Mouse (Mus musculus) kidney, embryonic 14.5 days (tissue): ENCODE data around the gene P3h3. TPM values are rescaled to one million over a fixed set of nuclear protein-coding genes. Genes with fewer than 3 reads are reported as not detected.

Source experiments
- ATAC-seq: fragments of 200-750 bp; cut with Nextera tagmentation; 2 replicates; pipeline ENCODE4 v1.8.0; 2017; ENCODE audit warnings: moderate number of reproducible peaks, mild to moderate bottlenecking, moderate TSS enrichment, moderate library complexity; ENCODE audit not compliant: low FRiP score, low TSS enrichment
- H3K27ac ChIP-seq: fragments of 300-500 bp; sonication (generic); 2 replicates; pipeline ENCODE4 v1.5.1; 2014; ENCODE audit warnings: low read depth, mild to moderate bottlenecking, low read length, moderate library complexity, mixed read lengths
- H3K27me3 ChIP-seq: fragments of 300-500 bp; sonication (generic); 2 replicates; pipeline ENCODE4 v1.6.1; 2014; ENCODE audit warnings: mild to moderate bottlenecking, low read length; ENCODE audit not compliant: control insufficient read depth, insufficient read depth
- H3K36me3 ChIP-seq: fragments of 300-500 bp; sonication (generic); 2 replicates; pipeline ENCODE4 v1.6.1; 2014; ENCODE audit warnings: low read length, mixed read lengths; ENCODE audit not compliant: control insufficient read depth, insufficient read depth
- H3K4me1 ChIP-seq: fragments of 300-500 bp; sonication (generic); 2 replicates; pipeline ENCODE4 v1.6.1; 2014; ENCODE audit warnings: low read length, mixed read lengths; ENCODE audit not compliant: control insufficient read depth, insufficient read depth
- H3K4me2 ChIP-seq: fragments of 300-500 bp; sonication (generic); replicated peaks from 2 replicates; pipeline ENCODE4 v1.6.1; 2014; ENCODE audit warnings: low read depth, mild to moderate bottlenecking, low read length
- H3K4me3 ChIP-seq: fragments of 300-500 bp; sonication (generic); 2 replicates; pipeline ENCODE4 v1.5.1; 2014; ENCODE audit warnings: mild to moderate bottlenecking, low read length
- H3K9ac ChIP-seq: fragments of 300-500 bp; sonication (generic); 2 replicates; pipeline ENCODE4 v1.6.1; 2014; ENCODE audit warnings: low read depth, mild to moderate bottlenecking, low read length, moderate library complexity
- H3K9me3 ChIP-seq: fragments of 300-500 bp; sonication (generic); 2 replicates; pipeline ENCODE4 v1.6.1; 2016; ENCODE audit warnings: low read length; ENCODE audit not compliant: control insufficient read depth
- WGBS: fragments of 180-500 bp; shearing (Covaris S2); extraction: QIAGEN DNeasy Blood & Tissue Kit; methylation state at CpG from one replicate; pipeline ENCODE4 v1.1.7; 2014; 5-methylcytosine and 5-hydroxymethylcytosine counted together
- polyA plus RNA-seq: library from polyadenylated mRNA; unstranded; fragments of >200 nt; fragmentation: Nextera tagmentation; extraction: Ambion mirVana; gene quantifications from 2 replicates; pipeline ENCODE4 v1.2.1, GENCODE M21; 2014

P3h3 gene
- polyA plus RNA-seq, 1 experiment from 2014 or later = 29.5 TPM

GRCm38 (mm10) chr6:124829799-124830700 is 27.5 kb downstream of the P3h3 start:
- H3K27ac ChIP-seq = peak overlapping the region; percentile 81
- no peaks in the 10 kb centered on the region for H3K9me3 ChIP-seq
- under 1% methylated on average over 38 of the region's 38 CpGs for WGBS
- peak overlapping the region; percentile 74 for H3K9ac ChIP-seq
- no peaks in the 10 kb centered on the region for H3K27me3 ChIP-seq
- peak overlapping the region; percentile 87 for H3K4me2 ChIP-seq
- ATAC-seq = peak; percentile 86
- peaks cover 45% of the 10 kb centered on the region for H3K36me3 ChIP-seq
- peaks cover 11% of the 10 kb centered on the region for H3K4me1 ChIP-seq
- H3K4me3 ChIP-seq = peak overlapping the region; percentile 62

DNA sequence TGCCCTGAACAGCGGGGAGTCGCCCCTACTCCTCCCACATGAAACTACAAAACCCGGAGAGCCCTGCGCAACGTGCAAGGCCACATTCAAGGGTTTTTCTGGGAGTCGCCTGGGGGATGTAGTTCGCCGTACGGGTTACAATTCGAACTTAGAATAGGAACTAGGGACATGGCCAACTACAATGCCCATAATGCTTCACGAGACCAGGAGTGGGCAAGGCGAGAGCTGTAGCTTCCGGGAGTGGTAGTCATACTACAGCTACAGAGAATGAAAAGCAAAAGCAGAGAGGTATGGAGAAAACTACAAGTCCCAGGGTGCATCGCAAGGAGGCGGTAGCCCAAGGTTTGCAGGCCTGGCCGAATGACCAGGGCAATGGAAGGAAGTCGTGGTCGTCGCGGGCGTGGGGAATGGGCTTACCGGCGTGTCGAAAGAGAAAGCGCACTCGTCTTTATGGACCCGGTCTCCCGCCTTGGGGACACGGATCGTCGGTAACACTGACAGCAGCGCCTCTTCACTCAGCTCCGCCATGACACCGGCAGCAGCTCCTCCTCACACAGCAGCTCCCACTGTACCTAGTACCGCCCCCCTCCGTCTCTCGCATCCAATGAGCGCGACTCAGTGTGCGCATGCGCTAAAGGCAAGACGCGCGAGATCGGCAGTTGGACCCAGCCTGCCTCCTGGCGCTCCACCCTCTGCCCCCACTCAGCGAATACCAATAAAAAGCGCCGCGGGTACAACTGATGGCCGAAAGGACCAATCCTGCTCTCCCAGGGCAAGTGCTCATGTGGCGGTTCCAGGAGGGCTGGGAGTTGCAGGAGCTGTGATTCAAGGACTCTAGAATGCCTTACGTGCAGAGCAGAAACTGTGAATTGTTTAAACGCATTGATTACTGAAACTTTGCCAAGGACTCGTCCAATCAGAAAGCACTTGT is 28.4 kb downstream of the P3h3 start, which contains the start of the genes Usp5 and Cdca3:
Gene Usp5, minus strand, starts transcription at position 617 of the 931 bp plus-strand sequence.
Gene Cdca3, plus strand, starts transcription at position 680 of the 931 bp plus-strand sequence.
- Histone ChIP-seq H3K4me3 (peak within 1 kb of the TSS; percentile 62), H3K4me2 (peak within 1 kb of the TSS; percentile 87), H3K9me3 (no peaks in the 10 kb centered on the region), H3K4me1 (peaks cover 11% of the 10 kb centered on the region), H3K27me3 (no peaks in the 10 kb centered on the region), H3K9ac (peak within 1 kb of the TSS; percentile 74), H3K36me3 (peaks cover 49% of the 10 kb centered on the region), H3K27ac (peak within 1 kb of the TSS; percentile 81)
- ATAC-seq = peak; percentile 94
- under 1% methylated on average over 51 of the region's 55 CpGs for WGBS

DNA sequence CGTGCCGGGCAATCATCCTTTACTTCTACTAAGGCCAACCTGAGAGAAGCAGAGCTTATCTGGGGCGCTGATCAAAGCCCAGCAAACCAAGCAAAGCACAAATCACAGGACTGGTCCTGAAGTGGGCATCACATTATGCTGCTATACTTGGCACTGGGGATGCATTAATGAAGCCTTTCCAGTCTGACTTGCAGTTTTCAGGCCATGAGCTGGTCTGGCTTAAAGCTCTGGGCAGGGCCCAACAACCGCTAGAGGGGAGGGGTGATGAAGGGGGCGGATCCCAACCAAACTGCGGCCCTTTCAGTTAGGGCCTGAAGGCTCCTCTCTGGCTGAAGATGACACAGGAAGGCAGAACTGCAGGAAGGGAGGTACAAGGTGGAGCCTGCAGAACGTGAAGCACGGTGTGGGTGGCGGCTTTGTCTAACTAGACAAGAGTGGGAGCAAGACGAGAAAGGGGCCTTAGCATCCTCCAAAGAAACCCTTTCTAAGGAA is 29.4 kb downstream of the P3h3 start:
- Histone ChIP-seq H3K27me3 (no peaks in the 10 kb centered on the region), H3K4me1 (peaks cover 11% of the 10 kb centered on the region), H3K27ac (no peak overlapping the region; the same call in 1 of the 2 replicates), H3K4me2 (peak overlapping the region; percentile 80), H3K9me3 (no peaks in the 10 kb centered on the region), H3K9ac (peak overlapping the region; percentile 61), H3K4me3 (peak overlapping the region; percentile 62), H3K36me3 (peaks cover 50% of the 10 kb centered on the region)
- ATAC-seq = no peak
- WGBS = 22% methylated on average over 10 of the region's 10 CpGs

DNA sequence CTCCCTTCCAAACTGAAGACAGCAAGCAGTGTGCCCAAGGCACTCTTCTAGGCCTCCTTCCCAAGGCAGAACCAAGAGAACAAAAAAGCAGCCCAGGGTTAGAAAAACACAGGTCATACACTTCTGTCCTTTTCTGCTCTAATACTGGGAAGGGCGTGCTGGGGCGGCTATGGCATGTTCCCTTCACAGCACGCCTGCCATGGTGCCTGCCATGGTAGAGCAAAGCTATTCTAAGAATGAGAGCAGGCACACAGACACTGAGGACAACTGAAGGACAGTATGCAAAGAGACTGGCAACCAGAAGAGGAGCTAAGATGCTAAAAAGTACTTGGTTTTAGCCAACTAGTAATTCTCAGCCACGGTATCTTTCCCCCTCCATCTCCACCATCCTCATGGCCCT is 35.5 kb downstream of the P3h3 start:
- Histone ChIP-seq H3K4me2 (no peak overlapping the region), H3K27me3 (no peaks in the 10 kb centered on the region), H3K9me3 (no peaks in the 10 kb centered on the region), H3K4me1 (no peaks in the 10 kb centered on the region), H3K4me3 (no peak overlapping the region), H3K9ac (no peak overlapping the region), H3K27ac (no peak overlapping the region), H3K36me3 (peaks cover 94% of the 10 kb centered on the region)
- WGBS = 96% methylated on average over 4 of the region's 4 CpGs
- no peak for ATAC-seq

DNA sequence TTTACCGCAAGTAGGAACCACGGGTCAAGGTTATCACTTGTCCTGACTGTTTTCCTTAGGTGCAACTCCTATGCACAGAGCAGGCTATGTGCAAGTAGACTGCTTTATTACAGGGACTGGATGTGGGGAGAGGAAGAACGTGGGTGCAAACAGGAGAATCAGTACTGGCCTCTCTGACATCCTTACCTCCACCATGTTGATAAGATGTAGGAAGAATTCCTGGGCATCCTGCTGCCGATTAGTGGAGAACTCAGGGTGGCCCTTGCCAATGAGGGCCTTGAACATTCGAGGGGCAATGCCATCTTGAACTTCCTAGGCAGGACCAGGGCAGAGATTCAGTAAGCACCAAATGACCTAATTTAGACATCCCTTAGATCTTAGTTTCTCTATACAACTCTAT is 36.7 kb downstream of the P3h3 start:
- Histone ChIP-seq H3K27ac (no peak overlapping the region), H3K27me3 (no peaks in the 10 kb centered on the region), H3K4me3 (no peak overlapping the region), H3K9me3 (no peaks in the 10 kb centered on the region), H3K36me3 (peaks cover 94% of the 10 kb centered on the region), H3K4me2 (no peak overlapping the region), H3K9ac (no peak overlapping the region), H3K4me1 (no peaks in the 10 kb centered on the region)
- WGBS = 93% methylated on average over 5 of the region's 5 CpGs
- no peak for ATAC-seq

DNA sequence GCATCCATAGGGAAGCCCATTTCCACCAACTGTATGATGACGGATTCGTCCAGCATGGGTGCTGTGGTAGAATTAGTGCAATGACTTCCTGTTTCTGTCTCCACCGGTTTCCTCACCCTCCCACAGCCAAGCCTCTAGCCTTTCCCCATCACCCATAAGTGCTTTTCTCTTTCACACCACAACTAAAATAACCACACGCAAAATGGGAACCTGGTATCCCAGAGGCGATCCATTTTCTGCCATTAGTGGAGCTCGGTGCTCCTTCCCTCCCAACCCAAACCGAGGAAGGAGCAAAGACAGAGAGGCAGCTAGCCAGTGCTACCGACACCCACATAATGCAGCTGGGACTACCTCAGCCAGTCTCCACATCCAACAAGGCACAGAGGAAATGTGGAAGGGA is 39.6 kb downstream of the P3h3 start:
- Histone ChIP-seq H3K9me3 (no peaks in the 10 kb centered on the region), H3K27me3 (no peaks in the 10 kb centered on the region), H3K36me3 (peaks cover 72% of the 10 kb centered on the region), H3K9ac (no peak overlapping the region), H3K4me1 (peaks cover 6% of the 10 kb centered on the region; the same call in 1 of the 2 replicates), H3K4me2 (no peak overlapping the region), H3K4me3 (no peak overlapping the region), H3K27ac (no peak overlapping the region)
- WGBS = 90% methylated on average over 8 of the region's 8 CpGs
- no peak for ATAC-seq

DNA sequence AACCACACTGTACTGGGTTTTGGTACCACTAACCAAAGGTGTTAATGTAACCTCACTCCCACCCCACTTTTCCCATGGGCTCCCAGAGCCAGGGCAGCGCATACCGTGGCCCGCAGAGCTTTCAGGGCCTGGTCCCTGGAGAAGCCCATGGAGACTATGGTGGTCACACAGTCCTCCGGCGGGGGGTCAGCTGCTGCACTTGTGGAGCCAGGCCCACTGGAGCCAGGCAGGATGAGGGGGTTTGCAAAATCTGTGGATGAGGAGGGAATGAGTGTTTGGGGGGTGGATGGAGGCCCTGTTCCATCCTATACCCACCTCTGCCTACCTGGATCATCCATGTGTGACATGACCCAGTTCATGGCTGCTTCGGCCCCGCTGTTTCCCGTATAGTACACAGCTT is 40.0 kb downstream of the P3h3 start:
- H3K27ac ChIP-seq = no peak overlapping the region
- H3K36me3 ChIP-seq = peaks cover 68% of the 10 kb centered on the region
- 97% methylated on average over 8 of the region's 8 CpGs for WGBS
- ATAC-seq = no peak
- no peak overlapping the region for H3K4me2 ChIP-seq
- H3K9me3 ChIP-seq = no peaks in the 10 kb centered on the region
- H3K4me3 ChIP-seq = no peak overlapping the region
- no peaks in the 10 kb centered on the region for H3K27me3 ChIP-seq
- H3K4me1 ChIP-seq = peaks cover 6% of the 10 kb centered on the region; the same call in 1 of the 2 replicates
- no peak overlapping the region for H3K9ac ChIP-seq

- Histone ChIP-seq H3K27me3 (no peaks in the 10 kb centered on the region), H3K4me3 (no peak overlapping the region), H3K9me3 (no peaks in the 10 kb centered on the region), H3K27ac (no peak overlapping the region), H3K4me2 (no peak overlapping the region), H3K9ac (no peak overlapping the region), H3K4me1 (peaks cover 8% of the 10 kb centered on the region; the same call in 1 of the 2 replicates), H3K36me3 (peaks cover 66% of the 10 kb centered on the region)
- 95% methylated on average over 11 of the region's 11 CpGs for WGBS
- ATAC-seq = no peak
Observed at GRCm38 (mm10) chr6:124817125-124817524, 40.4 kb downstream of the P3h3 start.
